Mouse (Mus musculus) left cerebral cortex, adult 2 months (tissue): ENCODE data around the gene Usp3. TPM values are rescaled to one million over a fixed set of nuclear protein-coding genes. Genes with fewer than 3 reads are reported as not detected.

ENCODE experiments used
- DNase-seq, 2 experiments: peaks; one replicate each; pipeline ENCODE4 v3.0.0; 2021 to 2022; ENCODE audit warnings: low spot score in 2 of 2, mixed read lengths in 1 of 2; ENCODE audit errors: extremely low spot score in 1 of 2
- H3K27ac ChIP-seq: fragments of 200-600 bp; 2 replicates; pipeline ENCODE4 v1.8.1; 2022
- H3K4me3 ChIP-seq: fragments of 200-600 bp; 2 replicates; pipeline ENCODE4 v1.8.1; 2022
- CTCF ChIP-seq: fragments of 200-600 bp; IDR thresholded peaks from 2 replicates; pipeline ENCODE4 v1.8.1; 2022; ENCODE audit warnings: antibody characterized with exemption, mild to moderate bottlenecking, moderate library complexity
- intact Hi-C: fragments of 180-260 bp; cut with DNase I; formaldehyde crosslinking; loops from one replicate; pipeline ENCODE4 v1.15.1; 2025
- total RNA-seq, 2 experiments: library from RNA; stranded (reverse); gene quantifications; 2 replicates each; pipeline ENCODE4 v1.2.3; 2021

Gene Usp3
- total RNA-seq, 2 experiments from 2014 or later: 32.5 to 40.0 TPM

- Histone ChIP-seq H3K4me3 (no peak overlapping the region), H3K27ac (no peak overlapping the region; the same call in 1 of the 2 replicates)
- no peak for TF ChIP-seq CTCF
- DNase-seq: no peak
- intact Hi-C loops: no loop called here
These were observed 7.8 kb downstream of the Usp3 start for GRCm38 (mm10) chr9:66585191-66585590.

- H3K27ac ChIP-seq: no peak overlapping the region
- intact Hi-C loops: no loop called here
- H3K4me3 ChIP-seq: no peak overlapping the region
- TF ChIP-seq CTCF: no peak
- no peak for DNase-seq
These were observed 8.8 kb downstream of the Usp3 start for GRCm38 (mm10) chr9:66584176-66584575.

- TF ChIP-seq CTCF: peak; percentile 25
- Histone ChIP-seq H3K4me3 (no peak overlapping the region), H3K27ac (no peak overlapping the region)
- intact Hi-C loops: no loop called here
- DNase-seq: no peak
These were observed 9.7 kb downstream of the Usp3 start for GRCm38 (mm10) chr9:66583244-66583643.

GRCm38 (mm10) chr9:66581694-66582093 is 11.2 kb downstream of the Usp3 start:
- TF ChIP-seq CTCF: no peak
- DNase-seq: no peak
- intact Hi-C loops: no loop called here
- Histone ChIP-seq H3K27ac (no peak overlapping the region), H3K4me3 (no peak overlapping the region)

GRCm38 (mm10) chr9:66580722-66581121 is 12.2 kb downstream of the Usp3 start:
- DNase-seq: no peak
- H3K27ac ChIP-seq: no peak overlapping the region
- TF ChIP-seq CTCF: no peak

GRCm38 (mm10) chr9:66575878-66576238 is 17.1 kb downstream of the Usp3 start:
- no peak for TF ChIP-seq CTCF
- DNase-seq: no peak
- no peak overlapping the region for H3K4me3 ChIP-seq
- intact Hi-C loops: no loop called here
- H3K27ac ChIP-seq: no peak overlapping the region

More at GRCm38 (mm10) chr9:66580722-66581121, 12.2 kb downstream of the Usp3 start:
- intact Hi-C loops: no loop called here
- no peak overlapping the region for H3K4me3 ChIP-seq

- intact Hi-C loops: no loop called here
- Histone ChIP-seq H3K27ac (no peak overlapping the region), H3K4me3 (no peak overlapping the region)
- no peak for DNase-seq
- no peak for TF ChIP-seq CTCF
These were observed 17.7 kb downstream of the Usp3 start for GRCm38 (mm10) chr9:66575041-66575877.

GRCm38 (mm10) chr9:66571986-66572700 is 20.8 kb downstream of the Usp3 start:
- TF ChIP-seq CTCF: no peak
- H3K4me3 ChIP-seq: no peak overlapping the region
- intact Hi-C loops: no loop called here

GRCm38 (mm10) chr9:66562215-66562614 is 30.7 kb downstream of the Usp3 start:
- no peak overlapping the region for H3K27ac ChIP-seq
- H3K4me3 ChIP-seq: no peak overlapping the region
- no peak for DNase-seq
- no peak for TF ChIP-seq CTCF
- intact Hi-C loops: no loop called here

More at GRCm38 (mm10) chr9:66571986-66572700, 20.8 kb downstream of the Usp3 start:
- no peak for DNase-seq
- H3K27ac ChIP-seq: no peak overlapping the region

GRCm38 (mm10) chr9:66561496-66561895 is 31.4 kb downstream of the Usp3 start:
- no peak overlapping the region for H3K4me3 ChIP-seq
- TF ChIP-seq CTCF: no peak
- H3K27ac ChIP-seq: no peak overlapping the region
- intact Hi-C loops: no loop called here
- no peak for DNase-seq

- Histone ChIP-seq H3K27ac (no peak overlapping the region), H3K4me3 (no peak overlapping the region)
- DNase-seq: no peak
- intact Hi-C loops: no loop called here
- no peak for TF ChIP-seq CTCF
These were observed 32.2 kb downstream of the Usp3 start for GRCm38 (mm10) chr9:66560728-66561127.

- no peak for DNase-seq
- Histone ChIP-seq H3K27ac (no peak overlapping the region), H3K4me3 (no peak overlapping the region)
- no peak for TF ChIP-seq CTCF
- intact Hi-C loops: no loop called here
These were observed 32.6 kb downstream of the Usp3 start for GRCm38 (mm10) chr9:66560295-66560694.

- intact Hi-C loops: no loop called here
- no peak for DNase-seq
- H3K4me3 ChIP-seq: no peak overlapping the region
- no peak overlapping the region for H3K27ac ChIP-seq
- TF ChIP-seq CTCF: no peak
These were observed 34.0 kb downstream of the Usp3 start for GRCm38 (mm10) chr9:66558971-66559370.
